Mouse (Mus musculus) limb, embryonic 15.5 days (tissue): Measurements from ENCODE around the gene Camk1d. TPM values are rescaled to one million over a fixed set of nuclear protein-coding genes. Genes with fewer than 3 reads are reported as not detected.
"Not testable (repeated sequence)": the region's sequence is repeated elsewhere in the genome, so short reads cannot be mapped to it uniquely, and the experiment has no call there.

ENCODE experiments used
- ATAC-seq: fragments of 200-750 bp; cut with Nextera tagmentation; 2 replicates; pipeline ENCODE4 v1.8.0; 2017; ENCODE audit warnings: low read depth, moderate TSS enrichment; ENCODE audit not compliant: insufficient number of reproducible peaks, low FRiP score, low TSS enrichment
- H3K27ac ChIP-seq: fragments of 300-500 bp; sonication (generic); 2 replicates; pipeline ENCODE4 v1.5.1; 2015; ENCODE audit warnings: moderate library complexity, mild to moderate bottlenecking, inconsistent platforms
- H3K27me3 ChIP-seq: fragments of 300-500 bp; sonication (generic); 2 replicates; pipeline ENCODE4 v1.6.1; 2015; ENCODE audit warnings: inconsistent platforms
- H3K36me3 ChIP-seq: fragments of 300-500 bp; sonication (generic); 2 replicates; pipeline ENCODE4 v1.6.1; 2015; ENCODE audit warnings: inconsistent platforms
- H3K4me1 ChIP-seq: fragments of 300-500 bp; sonication (generic); 2 replicates; pipeline ENCODE4 v1.6.1; 2015; ENCODE audit warnings: inconsistent platforms
- H3K4me2 ChIP-seq: fragments of 300-500 bp; sonication (generic); 2 replicates; pipeline ENCODE4 v1.6.1; 2015; ENCODE audit warnings: mild to moderate bottlenecking, inconsistent platforms
- H3K4me3 ChIP-seq: fragments of 300-500 bp; sonication (generic); 2 replicates; pipeline ENCODE4 v1.5.1; 2015; ENCODE audit warnings: mild to moderate bottlenecking, inconsistent platforms
- H3K9ac ChIP-seq: fragments of 300-500 bp; sonication (generic); 2 replicates; pipeline ENCODE4 v1.6.1; 2015; ENCODE audit warnings: inconsistent platforms
- H3K9me3 ChIP-seq: fragments of 300-500 bp; sonication (generic); 2 replicates; pipeline ENCODE4 v1.6.1; 2016; ENCODE audit warnings: inconsistent platforms
- WGBS: fragments of 180-500 bp; shearing (Covaris S2); methylation state at CpG from one replicate; pipeline ENCODE4 v1.1.7; 2015; 5-methylcytosine and 5-hydroxymethylcytosine counted together
- polyA plus RNA-seq: library from polyadenylated mRNA; unstranded; fragments of >200 nt; fragmentation: Nextera tagmentation; extraction: Ambion mirVana; gene quantifications from 2 replicates; pipeline ENCODE4 v1.2.1, GENCODE M21; 2015

Gene Camk1d
- polyA plus RNA-seq, 1 experiment from 2014 or later: 8.4 TPM

DNA sequence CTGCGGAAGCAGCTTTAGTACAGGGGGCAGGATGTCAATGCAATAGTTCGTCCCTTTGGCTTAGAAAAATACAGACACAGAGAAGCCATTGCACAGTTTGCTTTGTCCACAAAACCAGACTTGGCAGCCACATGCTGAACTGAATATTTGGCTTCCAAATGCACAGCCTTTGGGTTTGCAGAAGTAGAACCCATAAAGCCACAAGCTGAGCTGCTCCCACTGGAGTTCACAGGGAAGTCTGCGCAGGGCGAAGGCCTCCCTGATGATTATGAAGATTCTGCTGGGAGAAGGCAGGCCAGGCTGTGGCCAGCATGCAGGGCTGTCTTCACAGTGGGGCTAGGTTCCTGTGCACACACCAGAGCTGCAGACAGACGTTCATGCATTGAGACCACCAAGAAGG lies 419.9 kb downstream of the Camk1d start:
- H3K36me3 ChIP-seq: no peaks in the 10 kb centered on the region
- H3K4me2 ChIP-seq: no peak overlapping the region
- H3K4me3 ChIP-seq: no peak overlapping the region
- H3K9ac ChIP-seq: no peak overlapping the region
- no peaks in the 10 kb centered on the region for H3K27me3 ChIP-seq
- 0 out of 2 replicates have a peak overlapping the region, but pooled peaks have one; percentile 4 for H3K27ac ChIP-seq
- peaks cover 10% of the 10 kb centered on the region; the same call in 1 of the 2 replicates for H3K4me1 ChIP-seq
- WGBS: 68% methylated on average over 5 of the region's 5 CpGs
- no peak for ATAC-seq
- H3K9me3 ChIP-seq: no peaks in the 10 kb centered on the region

DNA sequence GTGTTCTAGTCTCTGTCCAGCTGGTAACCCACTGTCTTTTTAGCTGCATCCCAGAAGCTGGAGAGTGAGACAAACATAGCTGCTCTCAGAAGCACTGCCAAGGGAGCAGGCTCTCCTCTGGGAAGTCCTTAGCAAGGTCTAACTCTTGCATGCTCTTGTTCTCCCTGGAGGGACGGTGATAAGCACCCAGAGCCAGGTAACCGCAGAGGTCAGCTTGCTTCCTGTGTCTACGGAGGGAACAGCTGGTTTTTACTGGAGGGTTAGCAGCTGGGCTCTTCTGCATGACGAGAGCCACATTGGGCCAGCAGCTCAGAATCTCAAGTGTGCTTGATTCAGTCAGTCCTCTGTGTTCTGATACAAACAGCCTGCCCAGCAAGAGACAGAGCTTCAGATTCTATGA lies 425.7 kb downstream of the Camk1d start:
- H3K9me3 ChIP-seq: no peaks in the 10 kb centered on the region
- no peaks in the 10 kb centered on the region for H3K27me3 ChIP-seq
- no peak for ATAC-seq
- H3K36me3 ChIP-seq: no peaks in the 10 kb centered on the region
- no peak overlapping the region for H3K27ac ChIP-seq
- WGBS: 47% methylated on average over 4 of the region's 4 CpGs
- no peak overlapping the region for H3K4me3 ChIP-seq
- no peak overlapping the region for H3K9ac ChIP-seq
- H3K4me2 ChIP-seq: no peak overlapping the region
- peaks cover 13% of the 10 kb centered on the region for H3K4me1 ChIP-seq

DNA sequence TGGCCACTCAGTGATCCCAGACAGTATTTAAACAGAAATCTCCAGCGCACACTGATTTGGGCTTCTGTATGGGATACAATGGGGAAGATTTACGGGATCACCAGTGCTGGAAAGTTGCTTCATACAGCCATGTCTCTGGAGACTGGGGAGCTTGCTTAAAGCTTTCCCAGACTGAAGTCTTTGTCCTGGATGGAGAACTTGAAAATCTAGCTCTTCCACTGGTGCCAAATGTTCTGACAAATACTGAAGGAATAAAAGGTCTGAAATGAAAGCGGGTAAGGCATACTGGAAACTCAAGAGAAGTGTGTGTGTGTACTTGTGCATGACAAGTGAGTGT lies 427.3 kb downstream of the Camk1d start:
- H3K27ac ChIP-seq: peak overlapping the region; percentile 75
- H3K9ac ChIP-seq: no peak overlapping the region
- H3K9me3 ChIP-seq: no peaks in the 10 kb centered on the region
- no peaks in the 10 kb centered on the region for H3K36me3 ChIP-seq
- ATAC-seq: no peak
- WGBS: 70% methylated on average over 3 of the region's 3 CpGs
- H3K4me2 ChIP-seq: no peak overlapping the region
- peaks cover 13% of the 10 kb centered on the region for H3K4me1 ChIP-seq
- H3K4me3 ChIP-seq: no peak overlapping the region
- H3K27me3 ChIP-seq: no peaks in the 10 kb centered on the region

DNA sequence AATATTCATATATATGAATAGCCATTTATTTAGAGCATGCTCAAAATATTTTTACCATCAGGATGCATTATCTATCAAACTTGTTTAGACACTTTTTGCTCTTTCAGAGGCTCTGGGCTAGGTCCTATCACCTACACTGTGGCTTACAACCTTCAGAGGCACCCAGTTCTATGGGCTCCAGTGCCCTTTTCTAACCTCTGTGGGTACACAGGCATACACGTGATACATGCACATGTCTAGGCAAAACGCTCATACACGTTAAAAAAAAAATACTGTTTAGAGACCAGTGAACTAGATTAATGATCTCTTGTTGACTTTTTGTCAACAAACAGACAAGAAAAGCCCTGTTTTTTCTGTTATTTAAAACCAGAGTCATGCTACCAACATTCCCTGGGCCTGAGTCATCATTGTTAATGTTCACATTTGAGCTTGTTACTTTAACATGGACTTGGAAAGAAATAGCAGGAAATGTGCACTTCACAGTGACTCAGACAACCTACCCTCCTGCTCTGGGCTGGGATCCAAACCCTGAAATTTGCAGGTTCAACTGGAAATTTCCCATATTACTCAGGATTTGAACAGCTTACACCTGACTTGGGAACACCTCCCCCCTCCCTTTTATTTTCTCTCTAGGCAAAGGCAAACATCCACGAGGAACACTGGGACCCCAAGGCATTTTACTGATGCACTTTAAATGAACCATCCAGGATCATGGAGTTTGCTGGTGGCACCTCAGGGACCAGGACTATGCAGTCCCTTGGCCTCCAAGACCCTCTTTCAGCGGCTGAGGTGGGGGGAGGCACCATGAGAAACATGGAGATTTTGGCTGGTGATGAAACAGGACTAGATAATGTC lies 427.9 kb downstream of the Camk1d start:
- peak overlapping the region; percentile 75 for H3K27ac ChIP-seq
- H3K36me3 ChIP-seq: no peaks in the 10 kb centered on the region
- peak; percentile 65; the same call in 1 of the 2 replicates for ATAC-seq
- no peak overlapping the region for H3K4me3 ChIP-seq
- H3K27me3 ChIP-seq: no peaks in the 10 kb centered on the region
- no peak overlapping the region for H3K4me2 ChIP-seq
- H3K9me3 ChIP-seq: no peaks in the 10 kb centered on the region
- peaks cover 13% of the 10 kb centered on the region for H3K4me1 ChIP-seq
- 42% methylated on average over 5 of the region's 5 CpGs for WGBS
- no peak overlapping the region for H3K9ac ChIP-seq

DNA sequence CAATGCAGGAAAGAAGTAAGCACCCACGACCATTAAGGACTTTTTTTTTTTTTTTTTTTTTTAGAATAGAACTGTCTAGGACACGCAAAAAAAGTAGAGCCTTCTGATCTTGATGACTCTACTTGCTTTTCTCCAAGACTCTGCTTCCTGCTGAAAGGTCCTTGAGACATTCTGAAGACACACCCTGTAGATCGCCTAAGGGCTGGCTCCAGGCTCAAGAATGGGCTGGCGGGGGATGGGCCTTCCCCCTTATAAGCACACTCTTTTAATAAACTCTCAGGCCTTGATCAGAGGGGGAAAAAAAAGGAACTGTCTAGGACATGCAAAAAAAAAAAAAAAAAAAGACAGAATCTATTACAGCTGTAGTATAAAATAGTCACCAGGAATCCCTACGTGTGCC lies 430.0 kb downstream of the Camk1d start:
- 67% methylated on average over 5 of the region's 5 CpGs for WGBS

DNA sequence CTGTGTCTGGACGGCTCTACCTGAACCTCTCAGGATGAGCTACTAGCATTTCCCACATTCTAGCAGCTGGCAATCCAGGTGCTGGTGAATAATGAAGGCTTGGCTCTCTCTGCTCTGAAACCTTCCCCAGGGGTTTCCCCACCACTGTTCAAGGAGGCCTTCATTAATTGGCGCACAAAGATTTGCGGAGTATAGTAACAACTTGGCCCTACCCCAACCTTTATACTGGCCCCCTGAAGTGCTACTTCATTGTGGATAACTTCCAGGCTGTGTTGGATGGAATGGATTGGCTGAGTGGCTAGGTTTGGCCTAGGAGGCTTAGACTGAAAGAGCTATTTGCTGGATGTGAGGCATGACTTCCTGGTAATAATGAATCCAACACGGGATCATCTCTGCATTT lies 431.7 kb downstream of the Camk1d start:
- WGBS: 53% methylated on average over 4 of the region's 4 CpGs
- no peak for ATAC-seq

More for the DNA sequence above, 430.0 kb downstream of the Camk1d start:
- ATAC-seq: no peak
- H3K9me3 ChIP-seq: no peaks in the 10 kb centered on the region
- no peaks in the 10 kb centered on the region for H3K36me3 ChIP-seq
- no peak overlapping the region for H3K27ac ChIP-seq
- no peaks in the 10 kb centered on the region for H3K27me3 ChIP-seq
- no peak overlapping the region for H3K9ac ChIP-seq
- H3K4me1 ChIP-seq: peaks cover 13% of the 10 kb centered on the region
- H3K4me3 ChIP-seq: no peak overlapping the region
- H3K4me2 ChIP-seq: no peak overlapping the region

DNA sequence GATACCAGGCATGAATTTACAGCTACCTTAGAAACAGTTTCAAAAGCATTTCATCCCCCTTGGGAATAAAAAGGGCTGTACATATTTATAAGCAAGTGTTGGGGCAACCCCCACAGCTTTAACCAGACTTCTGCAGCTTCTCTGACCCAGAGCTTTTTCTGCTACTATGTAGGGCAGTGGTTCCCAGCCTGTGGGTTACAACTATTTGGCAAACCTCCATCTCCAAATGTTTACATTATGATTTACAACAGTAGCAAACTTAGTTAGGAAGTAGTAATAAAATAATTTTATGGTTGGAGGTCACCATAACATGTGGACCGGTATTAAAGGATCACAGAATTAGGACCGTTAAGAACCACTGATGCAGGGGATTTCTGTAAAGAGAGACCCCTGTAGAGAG lies 446.3 kb downstream of the Camk1d start:
- Histone ChIP-seq H3K4me3 (no peak overlapping the region), H3K9me3 (no peaks in the 10 kb centered on the region), H3K27ac (no peak overlapping the region), H3K27me3 (no peaks in the 10 kb centered on the region), H3K4me1 (0 out of 2 replicates have a peak, but pooled peaks cover 5% of the 10 kb centered on the region), H3K9ac (no peak overlapping the region), H3K36me3 (no peaks in the 10 kb centered on the region), H3K4me2 (no peak overlapping the region)
- ATAC-seq: no peak
- WGBS: 21% methylated on average over 2 of the region's 2 CpGs

More for the DNA sequence above, 431.7 kb downstream of the Camk1d start:
- H3K4me2 ChIP-seq: no peak overlapping the region
- no peaks in the 10 kb centered on the region for H3K9me3 ChIP-seq
- peaks cover 13% of the 10 kb centered on the region for H3K4me1 ChIP-seq
- no peak overlapping the region for H3K4me3 ChIP-seq
- H3K36me3 ChIP-seq: no peaks in the 10 kb centered on the region
- H3K27me3 ChIP-seq: no peaks in the 10 kb centered on the region
- no peak overlapping the region for H3K9ac ChIP-seq
- H3K27ac ChIP-seq: no peak overlapping the region

DNA sequence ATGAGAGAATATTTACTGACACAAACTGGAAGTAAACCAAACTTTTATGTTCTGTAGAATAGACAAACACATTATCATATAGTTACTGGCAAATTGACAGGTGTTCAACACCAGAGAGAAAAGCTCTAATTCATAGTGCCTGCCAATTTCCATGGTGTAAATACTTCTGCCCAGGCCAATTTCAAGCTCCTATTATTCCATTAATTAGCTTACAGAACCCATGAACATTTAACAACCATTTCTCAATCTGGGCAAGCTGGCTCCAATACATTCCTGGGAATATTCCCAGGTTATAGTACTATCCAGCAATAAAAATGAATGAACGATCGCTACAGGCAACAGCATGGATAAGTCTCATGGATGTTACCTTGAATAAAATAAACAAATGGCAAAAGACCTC lies 452.0 kb downstream of the Camk1d start:
- Histone ChIP-seq H3K4me1 (no peaks in the 10 kb centered on the region), H3K4me2 (no peak overlapping the region), H3K27me3 (no peaks in the 10 kb centered on the region), H3K36me3 (no peaks in the 10 kb centered on the region), H3K4me3 (no peak overlapping the region), H3K9ac (no peak overlapping the region), H3K9me3 (no peaks in the 10 kb centered on the region), H3K27ac (no peak overlapping the region)
- 59% methylated on average over 2 of the region's 2 CpGs for WGBS
- no peak for ATAC-seq

DNA sequence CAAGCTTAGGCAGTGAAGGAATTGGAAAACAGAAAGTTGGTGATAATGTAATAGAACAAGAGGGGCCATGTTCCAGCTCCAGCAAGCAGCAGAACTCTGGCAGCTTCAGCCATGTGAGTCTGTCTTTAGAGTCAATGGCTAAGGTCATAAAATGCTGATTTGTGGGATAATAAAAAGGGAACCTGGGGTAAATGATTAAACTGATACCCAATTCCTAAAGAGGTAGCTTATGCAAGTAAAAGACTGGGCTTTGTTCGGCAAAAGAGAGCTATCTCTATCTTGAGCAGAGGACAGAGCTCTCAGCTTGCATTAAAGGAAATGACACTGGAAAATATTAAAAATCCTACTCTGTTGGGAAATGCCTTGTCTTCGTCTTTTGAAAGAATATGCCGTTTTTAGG lies 456.1 kb downstream of the Camk1d start:
- no peaks in the 10 kb centered on the region for H3K36me3 ChIP-seq
- no peak overlapping the region for H3K4me2 ChIP-seq
- H3K27me3 ChIP-seq: no peaks in the 10 kb centered on the region
- ATAC-seq: no peak
- WGBS: 80% methylated on average over 3 of the region's 3 CpGs
- H3K4me1 ChIP-seq: no peaks in the 10 kb centered on the region
- H3K9me3 ChIP-seq: no peaks in the 10 kb centered on the region
- no peak overlapping the region for H3K27ac ChIP-seq
- no peak overlapping the region for H3K4me3 ChIP-seq
- H3K9ac ChIP-seq: no peak overlapping the region

DNA sequence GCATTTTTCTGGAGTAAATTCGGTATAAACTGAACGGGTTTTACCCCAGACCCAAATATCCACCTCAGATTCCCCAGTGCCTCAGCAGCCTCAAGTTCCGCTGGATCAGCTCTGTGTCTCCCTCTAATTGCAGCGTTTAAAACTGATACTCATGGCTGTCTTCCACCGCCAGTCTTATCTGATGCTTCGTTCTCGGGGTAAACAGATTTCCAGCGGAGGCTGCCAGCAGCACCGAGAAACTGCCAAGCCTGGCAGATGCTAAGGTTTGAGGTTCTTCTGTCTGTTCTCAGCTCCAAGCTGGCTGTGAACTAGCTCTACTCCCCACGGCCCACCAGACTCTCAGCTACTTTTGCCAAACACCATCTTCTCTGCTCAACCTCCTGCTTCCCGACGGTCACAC lies 464.3 kb downstream of the Camk1d start:
- ATAC-seq: no peak
- H3K4me3 ChIP-seq: no peak overlapping the region
- H3K27me3 ChIP-seq: no peaks in the 10 kb centered on the region
- H3K4me1 ChIP-seq: 0 out of 2 replicates have a peak, but pooled peaks cover 3% of the 10 kb centered on the region
- no peak overlapping the region for H3K27ac ChIP-seq
- H3K9ac ChIP-seq: no peak overlapping the region
- H3K4me2 ChIP-seq: no peak overlapping the region
- H3K9me3 ChIP-seq: no peaks in the 10 kb centered on the region
- H3K36me3 ChIP-seq: no peaks in the 10 kb centered on the region
- 52% methylated on average over 12 of the region's 12 CpGs for WGBS

DNA sequence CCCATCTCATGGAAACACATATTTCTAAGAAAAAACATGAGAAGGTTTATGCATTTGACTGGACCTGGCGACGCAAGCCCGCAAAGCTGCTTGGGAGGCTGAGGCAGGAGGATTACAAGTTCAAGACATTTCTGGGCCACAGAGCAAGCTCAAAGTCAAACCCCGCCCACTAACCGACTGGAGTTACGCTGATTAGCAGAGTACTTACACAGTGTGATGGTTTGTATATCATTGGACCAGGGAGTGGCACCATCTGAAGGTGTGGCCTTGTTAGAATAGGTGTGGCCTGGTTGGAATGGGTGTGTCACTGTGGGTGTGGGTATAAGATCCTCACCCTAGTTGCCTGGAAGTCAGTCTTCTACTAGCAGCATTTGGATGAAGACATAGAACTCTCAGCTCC lies 465.1 kb downstream of the Camk1d start:
- not testable (repeated sequence) for H3K9me3 ChIP-seq, H3K36me3 ChIP-seq, H3K27ac ChIP-seq, H3K9ac ChIP-seq, H3K4me3 ChIP-seq, ATAC-seq, H3K4me1 ChIP-seq, H3K4me2 ChIP-seq, H3K27me3 ChIP-seq
- WGBS: 95% methylated on average over 6 of the region's 6 CpGs
